Mouse (Mus musculus): ENCODE measurements around the gene Rgs6. TPM values are rescaled to one million over a fixed set of nuclear protein-coding genes. Genes with fewer than 3 reads are reported as not detected.

The Rgs6 gene
- polyA plus RNA-seq, 1 experiment from 2014 or later, result 5.4 TPM

- 61% methylated on average over 7 of the region's 7 CpGs for WGBS
These were observed 450.7 kb downstream of the Rgs6 start for GRCm38 (mm10) chr12:83038779-83039178.

DNA sequence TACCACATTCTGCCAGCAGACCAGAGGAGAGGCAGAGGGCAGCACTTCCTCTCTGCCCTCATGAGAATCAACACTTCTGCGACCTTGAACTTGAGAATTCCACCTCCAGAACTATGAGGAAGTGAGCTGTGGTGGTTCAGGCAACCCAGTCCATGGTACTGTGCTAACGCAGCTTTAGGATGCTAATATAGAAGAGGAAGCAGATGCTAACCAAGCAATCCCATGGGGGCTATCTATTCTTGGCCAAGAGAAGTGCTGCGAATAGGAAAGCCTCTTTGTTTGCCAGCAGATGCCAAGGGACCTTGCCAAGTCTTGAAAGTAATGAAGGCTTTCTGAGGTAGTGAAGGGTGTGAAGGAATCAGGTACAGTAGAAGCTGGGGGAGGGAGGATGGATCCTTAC, 451.8 kb downstream of the Rgs6 start:
- ATAC-seq (ENCODE audit: low FRiP score), result no peak
- 44% methylated on average over 3 of the region's 3 CpGs for WGBS
- H3K27ac ChIP-seq, result no peak overlapping the region
- H3K36me3 ChIP-seq (replicated peaks; ENCODE audit: control insufficient read depth, insufficient read depth), result no peaks in the 10 kb centered on the region
- no peak for DNase-seq (ENCODE audit: low spot score)
- no peak overlapping the region for H3K9ac ChIP-seq
- H3K4me2 ChIP-seq (replicated peaks), result no peak overlapping the region
- H3K27me3 ChIP-seq (ENCODE audit: control insufficient read depth, insufficient read depth, low read length), result no peaks in the 10 kb centered on the region
- no peak overlapping the region for H3K4me3 ChIP-seq (replicated peaks; ENCODE audit: low read length)
- H3K4me1 ChIP-seq (replicated peaks; ENCODE audit: control insufficient read depth, insufficient read depth, low read length), result peaks cover 32% of the 10 kb centered on the region
- H3K9me3 ChIP-seq (ENCODE audit: control insufficient read depth, low read length), result no peaks in the 10 kb centered on the region

More at GRCm38 (mm10) chr12:83038779-83039178, 450.7 kb downstream of the Rgs6 start:
- Histone ChIP-seq H3K9me3 (ENCODE audit: control insufficient read depth, low read length) (no peaks in the 10 kb centered on the region), H3K9ac (no peak overlapping the region), H3K36me3 (replicated peaks; ENCODE audit: control insufficient read depth, insufficient read depth) (no peaks in the 10 kb centered on the region), H3K4me3 (replicated peaks; ENCODE audit: low read length) (no peak overlapping the region), H3K27me3 (ENCODE audit: control insufficient read depth, insufficient read depth, low read length) (no peaks in the 10 kb centered on the region), H3K4me2 (replicated peaks) (no peak overlapping the region), H3K27ac (peak overlapping the region; percentile 61), H3K4me1 (replicated peaks; ENCODE audit: control insufficient read depth, insufficient read depth, low read length) (peaks cover 22% of the 10 kb centered on the region)
- ATAC-seq (ENCODE audit: low FRiP score), result no peak
- no peak for DNase-seq (ENCODE audit: low spot score)

DNA sequence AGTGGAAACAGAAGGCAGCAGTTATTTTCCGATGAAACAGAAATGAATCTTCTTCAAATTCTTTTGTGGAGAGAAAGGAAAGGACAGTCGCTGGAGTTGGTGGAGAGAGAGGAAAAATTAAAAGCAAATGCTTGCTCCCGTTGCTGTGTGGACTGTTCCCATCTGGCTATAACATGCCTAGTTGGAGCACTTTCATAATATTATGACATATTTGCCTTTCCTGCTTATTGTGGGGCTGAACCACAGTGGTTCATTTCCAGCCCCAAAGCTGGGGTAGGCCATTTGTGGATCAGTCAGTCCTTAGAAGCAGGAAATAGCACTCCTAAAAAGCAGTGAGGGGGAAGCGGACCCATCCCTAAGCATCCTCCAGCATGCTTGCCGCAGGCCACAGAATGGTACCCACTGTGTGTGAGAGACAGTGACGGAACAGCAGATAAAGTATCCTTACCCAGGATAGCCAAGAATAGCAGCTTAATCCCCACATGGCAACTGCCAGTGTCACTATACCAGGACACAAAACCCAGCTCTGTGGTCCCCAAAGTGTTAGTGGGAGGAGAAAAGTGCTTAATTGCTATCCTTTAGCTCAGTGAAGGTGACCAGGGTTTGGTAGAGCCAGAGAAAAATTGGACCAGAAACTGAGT, 456.0 kb downstream of the Rgs6 start:
- Histone ChIP-seq H3K27ac (peak overlapping the region; percentile 71), H3K9me3 (ENCODE audit: control insufficient read depth, low read length) (no peaks in the 10 kb centered on the region), H3K27me3 (ENCODE audit: control insufficient read depth, insufficient read depth, low read length) (no peaks in the 10 kb centered on the region), H3K9ac (0 out of 2 replicates have a peak overlapping the region, but pooled peaks have one; percentile 42), H3K4me3 (replicated peaks; ENCODE audit: low read length) (no peak overlapping the region), H3K4me2 (replicated peaks) (peak overlapping the region; percentile 47; the same call in 1 of the 2 replicates), H3K36me3 (replicated peaks; ENCODE audit: control insufficient read depth, insufficient read depth) (no peaks in the 10 kb centered on the region), H3K4me1 (replicated peaks; ENCODE audit: control insufficient read depth, insufficient read depth, low read length) (peaks cover 31% of the 10 kb centered on the region)
- DNase-seq (ENCODE audit: low spot score) (no peak), ATAC-seq (ENCODE audit: low FRiP score) (peak; percentile 51)
- 41% methylated on average over 6 of the region's 6 CpGs for WGBS

- peak overlapping the region; percentile 71 for H3K27ac ChIP-seq
- no peaks in the 10 kb centered on the region for H3K27me3 ChIP-seq (ENCODE audit: control insufficient read depth, insufficient read depth, low read length)
- peaks cover 31% of the 10 kb centered on the region for H3K4me1 ChIP-seq (replicated peaks; ENCODE audit: control insufficient read depth, insufficient read depth, low read length)
- DNase-seq (ENCODE audit: low spot score) (peak; percentile 74), ATAC-seq (ENCODE audit: low FRiP score) (peak; percentile 76)
- no peaks in the 10 kb centered on the region for H3K36me3 ChIP-seq (replicated peaks; ENCODE audit: control insufficient read depth, insufficient read depth)
- peak overlapping the region; percentile 47 for H3K4me2 ChIP-seq (replicated peaks)
- no peaks in the 10 kb centered on the region for H3K9me3 ChIP-seq (ENCODE audit: control insufficient read depth, low read length)
- no peak overlapping the region for H3K4me3 ChIP-seq (replicated peaks; ENCODE audit: low read length)
- WGBS, result 7% methylated on average over 4 of the region's 4 CpGs
- H3K9ac ChIP-seq, result 0 out of 2 replicates have a peak overlapping the region, but pooled peaks have one; percentile 42
These were observed 456.5 kb downstream of the Rgs6 start for GRCm38 (mm10) chr12:83044621-83044990.

- DNase-seq (ENCODE audit: low spot score) (peak; percentile 50), ATAC-seq (ENCODE audit: low FRiP score) (peak; percentile 36)
- H3K27ac ChIP-seq, result peak overlapping the region; percentile 71
- no peaks in the 10 kb centered on the region for H3K27me3 ChIP-seq (ENCODE audit: control insufficient read depth, insufficient read depth, low read length)
- H3K4me1 ChIP-seq (replicated peaks; ENCODE audit: control insufficient read depth, insufficient read depth, low read length), result peaks cover 31% of the 10 kb centered on the region
- no peaks in the 10 kb centered on the region for H3K9me3 ChIP-seq (ENCODE audit: control insufficient read depth, low read length)
- H3K36me3 ChIP-seq (replicated peaks; ENCODE audit: control insufficient read depth, insufficient read depth), result no peaks in the 10 kb centered on the region
- H3K4me2 ChIP-seq (replicated peaks), result peak overlapping the region; percentile 47
- 0 out of 2 replicates have a peak overlapping the region, but pooled peaks have one; percentile 42 for H3K9ac ChIP-seq
- no peak overlapping the region for H3K4me3 ChIP-seq (replicated peaks; ENCODE audit: low read length)
- WGBS, result 17% methylated on average over 12 of the region's 12 CpGs
These were observed 457.0 kb downstream of the Rgs6 start for GRCm38 (mm10) chr12:83045001-83045531.

GRCm38 (mm10) chr12:83046734-83047133, 458.6 kb downstream of the Rgs6 start:
- Histone ChIP-seq H3K4me2 (replicated peaks) (no peak overlapping the region), H3K27ac (no peak overlapping the region), H3K36me3 (replicated peaks; ENCODE audit: control insufficient read depth, insufficient read depth) (no peaks in the 10 kb centered on the region), H3K9ac (no peak overlapping the region), H3K4me1 (replicated peaks; ENCODE audit: control insufficient read depth, insufficient read depth, low read length) (peaks cover 31% of the 10 kb centered on the region), H3K27me3 (ENCODE audit: control insufficient read depth, insufficient read depth, low read length) (no peaks in the 10 kb centered on the region), H3K4me3 (replicated peaks; ENCODE audit: low read length) (no peak overlapping the region), H3K9me3 (ENCODE audit: control insufficient read depth, low read length) (no peaks in the 10 kb centered on the region)
- WGBS, result 98% methylated on average over 9 of the region's 9 CpGs
- ATAC-seq (ENCODE audit: low FRiP score) (no peak), DNase-seq (ENCODE audit: low spot score) (no peak)

DNA sequence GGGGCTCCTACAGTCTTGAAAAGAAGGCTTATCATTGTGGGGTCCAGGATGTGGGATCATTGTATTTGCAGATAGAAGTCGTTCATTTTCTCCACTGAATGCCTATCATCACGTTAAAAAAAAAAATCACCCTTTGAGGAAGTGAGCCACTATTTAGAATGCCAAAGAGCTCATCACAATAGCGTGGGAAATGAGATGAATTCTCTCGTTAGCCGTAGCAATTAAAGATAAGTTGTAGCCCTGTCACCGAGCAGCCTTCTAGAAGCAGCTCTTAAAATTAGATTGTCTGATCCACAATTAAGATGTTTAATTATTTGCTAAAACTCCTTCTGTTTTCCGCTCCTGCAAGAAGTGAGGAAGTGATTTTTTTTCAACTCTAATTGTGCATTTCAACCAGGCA, 459.6 kb downstream of the Rgs6 start:
- 48% methylated on average over 7 of the region's 7 CpGs for WGBS
- H3K4me1 ChIP-seq (replicated peaks; ENCODE audit: control insufficient read depth, insufficient read depth, low read length), result peaks cover 31% of the 10 kb centered on the region
- H3K9ac ChIP-seq, result no peak overlapping the region
- no peaks in the 10 kb centered on the region for H3K27me3 ChIP-seq (ENCODE audit: control insufficient read depth, insufficient read depth, low read length)
- no peaks in the 10 kb centered on the region for H3K36me3 ChIP-seq (replicated peaks; ENCODE audit: control insufficient read depth, insufficient read depth)
- no peaks in the 10 kb centered on the region for H3K9me3 ChIP-seq (ENCODE audit: control insufficient read depth, low read length)
- H3K27ac ChIP-seq, result no peak overlapping the region
- DNase-seq (ENCODE audit: low spot score) (no peak), ATAC-seq (ENCODE audit: low FRiP score) (no peak)
- no peak overlapping the region for H3K4me3 ChIP-seq (replicated peaks; ENCODE audit: low read length)
- H3K4me2 ChIP-seq (replicated peaks), result no peak overlapping the region

- Histone ChIP-seq H3K27ac (no peak overlapping the region), H3K27me3 (ENCODE audit: control insufficient read depth, insufficient read depth, low read length) (no peaks in the 10 kb centered on the region), H3K4me3 (replicated peaks; ENCODE audit: low read length) (no peak overlapping the region), H3K9ac (no peak overlapping the region), H3K36me3 (replicated peaks; ENCODE audit: control insufficient read depth, insufficient read depth) (no peaks in the 10 kb centered on the region), H3K4me2 (replicated peaks) (no peak overlapping the region), H3K9me3 (ENCODE audit: control insufficient read depth, low read length) (peaks cover 6% of the 10 kb centered on the region; the same call in 1 of the 2 replicates), H3K4me1 (replicated peaks; ENCODE audit: control insufficient read depth, insufficient read depth, low read length) (peaks cover 7% of the 10 kb centered on the region; the same call in 1 of the 2 replicates)
- WGBS, result 91% methylated on average over 8 of the region's 8 CpGs
- DNase-seq (ENCODE audit: low spot score) (no peak), ATAC-seq (ENCODE audit: low FRiP score) (no peak)
These were observed 462.4 kb downstream of the Rgs6 start for GRCm38 (mm10) chr12:83050514-83050913.

DNA sequence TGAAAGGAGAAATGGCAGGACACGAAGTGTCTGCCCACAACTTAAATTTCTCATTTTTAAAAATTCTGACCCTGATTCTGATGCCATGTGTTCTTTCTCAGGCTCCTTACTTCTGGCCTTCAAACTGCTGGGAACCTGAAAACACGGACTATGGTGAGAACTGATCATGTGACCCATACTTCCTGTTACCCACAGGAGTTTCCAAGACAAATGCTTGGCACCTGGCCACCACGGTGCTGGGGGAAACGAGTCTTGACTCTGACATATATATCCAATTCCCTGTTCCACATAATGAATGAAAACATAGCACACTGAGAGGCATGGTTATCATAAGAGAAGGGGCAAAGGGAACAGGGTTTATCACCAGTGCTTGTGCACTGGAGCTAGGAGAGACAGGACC, 464.3 kb downstream of the Rgs6 start:
- H3K4me3 ChIP-seq (replicated peaks; ENCODE audit: low read length), result no peak overlapping the region
- no peak overlapping the region for H3K9ac ChIP-seq
- WGBS, result 70% methylated on average over 4 of the region's 4 CpGs
- no peaks in the 10 kb centered on the region for H3K4me1 ChIP-seq (replicated peaks; ENCODE audit: control insufficient read depth, insufficient read depth, low read length)
- no peaks in the 10 kb centered on the region for H3K36me3 ChIP-seq (replicated peaks; ENCODE audit: control insufficient read depth, insufficient read depth)
- peaks cover 6% of the 10 kb centered on the region; the same call in 1 of the 2 replicates for H3K9me3 ChIP-seq (ENCODE audit: control insufficient read depth, low read length)
- no peaks in the 10 kb centered on the region for H3K27me3 ChIP-seq (ENCODE audit: control insufficient read depth, insufficient read depth, low read length)
- no peak overlapping the region for H3K27ac ChIP-seq
- no peak for DNase-seq (ENCODE audit: low spot score)
- no peak overlapping the region for H3K4me2 ChIP-seq (replicated peaks)
- no peak for ATAC-seq (ENCODE audit: low FRiP score)

Measured in hindbrain, embryonic 14.5 days (tissue).